Comparison of ENCODE assay signal across 8 mouse cellular contexts in the genomic region with DNA sequence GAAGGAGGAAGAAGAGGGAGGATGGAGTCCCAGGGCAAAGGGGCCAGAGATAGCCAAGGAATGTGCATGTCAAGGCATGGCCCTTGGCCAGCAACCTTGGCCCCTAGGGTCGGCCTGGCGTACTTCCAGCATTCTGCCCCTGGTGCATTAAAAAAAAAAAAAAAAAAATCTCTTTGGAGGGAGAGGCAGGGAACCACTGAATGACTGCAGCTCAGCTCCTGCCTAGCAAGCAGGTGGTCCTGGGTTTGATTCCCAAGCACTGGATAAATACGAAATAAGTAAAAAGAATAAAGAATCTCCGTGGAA. TPM values are rescaled to one million over a fixed set of nuclear protein-coding genes. Genes with fewer than 3 reads are reported as not detected.
DNase-seq lines count a peak whose midpoint lies in the region; ATAC-seq and TF ChIP-seq lines count a peak whose summit lies in the region.

No protein-coding gene starts in this region.

- WGBS in heart, embryonic 14.5 days: 26% methylated on average over 4 of the region's 4 CpGs
- WGBS in intestine, embryonic 16.5 days: 42% methylated on average over 4 of the region's 4 CpGs
- 50% methylated on average over 4 of the region's 4 CpGs for WGBS in stomach, postnatal 0 days

- H3K36me3 ChIP-seq in heart, embryonic 14.5 days (ENCODE audit: control insufficient read depth, insufficient read depth, low read length): 0 out of 2 replicates have a peak, but pooled peaks cover 2% of the 10 kb centered on the region
- H3K36me3 ChIP-seq in intestine, embryonic 16.5 days (ENCODE audit: control insufficient read depth, insufficient read depth, low read length): no peaks in the 10 kb centered on the region
- no peaks in the 10 kb centered on the region for H3K36me3 ChIP-seq in stomach, postnatal 0 days (ENCODE audit: control insufficient read depth, insufficient read depth, low read length)

- no peak overlapping the region for H3K27ac ChIP-seq in heart, embryonic 14.5 days (replicated peaks in 1 of 2; ENCODE audit: control insufficient read depth in 1 of 2, insufficient read depth in 1 of 2, low read depth in 2 of 2, low read length in 2 of 2)
- peak overlapping the region; percentile 93; the same call in 1 of the 2 replicates for H3K27ac ChIP-seq in intestine, embryonic 16.5 days (ENCODE audit: low read length)
- no peak overlapping the region for H3K27ac ChIP-seq in stomach, postnatal 0 days (replicated peaks)

- H3K4me1 ChIP-seq in heart, embryonic 14.5 days (ENCODE audit: control insufficient read depth in 2 of 2, insufficient read depth in 2 of 2, low read length in 2 of 2): peaks cover 8 to 29% of the 10 kb centered on the region in 2 experiments
- peaks cover 20% of the 10 kb centered on the region for H3K4me1 ChIP-seq in intestine, embryonic 16.5 days (ENCODE audit: control insufficient read depth, insufficient read depth, low read length)
- H3K4me1 ChIP-seq in stomach, postnatal 0 days (replicated peaks; ENCODE audit: control insufficient read depth, insufficient read depth): peaks cover 6% of the 10 kb centered on the region

- DNase-seq in heart, postnatal 36 days: no peak
- peak; percentile 34 for DNase-seq in right cerebral cortex, postnatal 4 days
- DNase-seq in right cerebral cortex, adult 2 months (ENCODE audit: low spot score in 2 of 2): no peak
- DNase-seq in stomach, postnatal 0 days (ENCODE audit: low spot score): peak; percentile 18
- DNase-seq in right cerebral cortex, postnatal 36 days (ENCODE audit: low spot score in 2 of 2): no peak

- H3K4me2 ChIP-seq in heart, embryonic 14.5 days (ENCODE audit: low read length): peak overlapping the region; percentile 99
- H3K4me2 ChIP-seq in intestine, embryonic 16.5 days (ENCODE audit: low read depth, low read length): peak overlapping the region; percentile 97
- H3K4me2 ChIP-seq in stomach, postnatal 0 days (replicated peaks; ENCODE audit: low read depth): no peak overlapping the region

- TF ChIP-seq CTCF in stomach, postnatal 0 days (IDR thresholded peaks at IDR 0.05; ENCODE audit: low read depth): no peak

- no peak overlapping the region for H3K9ac ChIP-seq in heart, embryonic 14.5 days (ENCODE audit: low read length)
- no peak overlapping the region for H3K9ac ChIP-seq in intestine, embryonic 16.5 days (ENCODE audit: low read depth, low read length)
- no peak overlapping the region for H3K9ac ChIP-seq in stomach, postnatal 0 days (ENCODE audit: low read length)

- no peak for TF ChIP-seq EP300 in stomach, postnatal 0 days (optimal IDR thresholded peaks at IDR 0.05)

- intact Hi-C loops in heart, postnatal 36 days (cut with DNase I): loop anchor here (5.0 kb wide), 3 partner anchors 224 to 486 kb away; no protein-coding TSS in a partner anchor

- no peak overlapping the region for H3K4me3 ChIP-seq in heart, embryonic 14.5 days (ENCODE audit: control insufficient read depth in 1 of 2, insufficient read depth in 1 of 2, low read depth in 1 of 2, low read length in 2 of 2)
- peak overlapping the region; percentile 71; the same call in 1 of the 2 replicates for H3K4me3 ChIP-seq in intestine, embryonic 16.5 days (ENCODE audit: low read length)
- no peak overlapping the region for H3K4me3 ChIP-seq in stomach, postnatal 0 days (ENCODE audit: low read depth, low read length)

- no peaks in the 10 kb centered on the region for H3K9me3 ChIP-seq in heart, embryonic 14.5 days (ENCODE audit: control insufficient read depth, low read length)
- no peaks in the 10 kb centered on the region for H3K9me3 ChIP-seq in intestine, embryonic 16.5 days (ENCODE audit: control insufficient read depth, low read length)
- H3K9me3 ChIP-seq in stomach, postnatal 0 days (ENCODE audit: control insufficient read depth, low read length): no peaks in the 10 kb centered on the region

- ATAC-seq in heart, embryonic 14.5 days (ENCODE audit: insufficient number of reproducible peaks, insufficient read depth, low FRiP score, low read depth): no peak
- no peak for ATAC-seq in intestine, embryonic 16.5 days
- no peak for ATAC-seq in stomach, postnatal 0 days (ENCODE audit: low FRiP score, low TSS enrichment)
- ATAC-seq in granulocyte monocyte progenitor cell, adult 5-6 weeks (replicated peaks; ENCODE audit: poor library complexity, severe bottlenecking): no peak

- peaks cover 4% of the 10 kb centered on the region for H3K27me3 ChIP-seq in heart, embryonic 14.5 days (ENCODE audit: control insufficient read depth, insufficient read depth, low read length)
- H3K27me3 ChIP-seq in intestine, embryonic 16.5 days (replicated peaks; ENCODE audit: control insufficient read depth, insufficient read depth, low read length): no peaks in the 10 kb centered on the region
- H3K27me3 ChIP-seq in stomach, postnatal 0 days (ENCODE audit: control insufficient read depth, insufficient read depth, low read length): no peaks in the 10 kb centered on the region

RNA-seq across cellular contexts. Expression of a gene that starts 1.4 kb away (rescaled TPM):
- 7.5 and 8.3 TPM in 2 replicates for polyA plus RNA-seq in heart, embryonic 14.5 days (2014; fragmentation: Nextera tagmentation; extraction: Ambion mirVana)
- total RNA-seq in heart, postnatal 36 days (2021): 10 to 100 TPM; 11.4 to 14.9 TPM
- 6.0 and 10.1 TPM in 2 replicates for polyA plus RNA-seq in intestine, embryonic 16.5 days (2015; fragmentation: Nextera tagmentation; extraction: Ambion mirVana)
- 10.4 and 12.7 TPM in 2 replicates for polyA plus RNA-seq in stomach, postnatal 0 days (2015; fragmentation: Nextera tagmentation; extraction: Ambion mirVana)
- 19.6 and 27.4 TPM in 2 replicates for total RNA-seq in granulocyte monocyte progenitor cell, adult 5-6 weeks (2014; fragmentation: Nextera tagmentation)
- total RNA-seq in granulocyte monocyte progenitor cell, adult 5-6 weeks (2017): 18.9 and 22.1 TPM in 2 replicates

Comparison
In these comparisons a context has a peak if more than half of its experiments do, and no peak if none do; other contexts are left out.
1. DNase-seq: peak in right cerebral cortex, postnatal 4 days (single experiment) and stomach, postnatal 0 days (single experiment); none in heart, postnatal 36 days (0 of 2), right cerebral cortex, adult 2 months (0 of 2) and right cerebral cortex, postnatal 36 days (0 of 2).